Mouse (Mus musculus) heart, adult 11 months (tissue): Measurements from ENCODE around the gene Tesc.
A peak's percentile ranks its signal among the peaks of the same experiment; 100 is the strongest.

Experiments used
- DNase-seq: peaks from one replicate; pipeline ENCODE4 v3.0.0; 2022

Tesc gene

DNA sequence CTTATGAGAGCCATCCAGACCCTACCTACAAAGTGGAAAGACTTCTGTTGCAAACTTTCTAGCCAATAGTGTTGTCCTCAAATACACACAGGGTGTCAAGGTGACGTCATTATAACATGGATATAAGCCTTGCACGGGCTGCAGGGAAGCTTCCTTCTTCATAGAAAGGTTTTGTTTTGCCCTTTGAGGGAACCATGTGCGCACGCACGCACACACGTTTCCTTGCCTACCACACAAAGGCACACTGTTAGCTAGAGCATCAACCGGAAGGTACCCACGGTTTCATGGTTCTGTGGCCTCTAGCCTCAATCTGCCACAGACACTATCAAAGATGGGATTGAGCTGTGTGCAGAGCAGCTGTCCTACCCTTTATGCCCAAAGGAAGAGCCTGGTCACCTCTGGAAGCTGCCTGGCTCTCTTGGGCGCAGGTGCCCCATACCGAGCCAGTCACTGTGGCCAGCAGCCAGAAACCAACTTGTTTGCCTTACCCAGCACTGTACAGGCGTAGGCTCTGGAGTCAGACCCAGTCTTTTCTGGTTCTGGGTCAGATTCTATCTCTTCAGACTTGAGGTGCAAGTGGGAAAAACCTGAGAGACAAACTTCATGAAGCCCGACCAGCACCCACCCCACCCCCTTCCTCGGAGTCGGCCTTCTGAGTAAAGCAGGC is 19.7 kb downstream of the Tesc start:
- DNase-seq = no peak

DNA sequence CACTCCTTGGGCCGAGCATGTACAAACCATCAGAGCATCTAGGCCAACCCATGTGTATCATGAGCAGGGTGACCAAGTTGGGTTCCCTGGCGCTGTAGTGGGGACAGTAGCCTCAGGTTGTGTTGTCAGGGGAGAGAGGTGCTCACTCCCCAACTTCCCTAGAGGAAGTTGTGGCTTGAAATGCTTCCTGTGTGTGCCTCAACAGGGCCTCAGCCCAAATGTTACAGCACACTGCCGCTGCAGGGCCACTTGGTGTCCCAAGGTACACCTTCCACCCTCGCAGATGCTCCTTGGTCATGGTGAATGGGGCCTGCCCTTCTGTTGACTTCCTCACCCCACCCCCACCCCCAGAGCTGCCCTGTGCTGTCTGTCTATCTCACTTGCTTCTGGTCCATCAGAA is 20.9 kb downstream of the Tesc start:
- no peak for DNase-seq

DNA sequence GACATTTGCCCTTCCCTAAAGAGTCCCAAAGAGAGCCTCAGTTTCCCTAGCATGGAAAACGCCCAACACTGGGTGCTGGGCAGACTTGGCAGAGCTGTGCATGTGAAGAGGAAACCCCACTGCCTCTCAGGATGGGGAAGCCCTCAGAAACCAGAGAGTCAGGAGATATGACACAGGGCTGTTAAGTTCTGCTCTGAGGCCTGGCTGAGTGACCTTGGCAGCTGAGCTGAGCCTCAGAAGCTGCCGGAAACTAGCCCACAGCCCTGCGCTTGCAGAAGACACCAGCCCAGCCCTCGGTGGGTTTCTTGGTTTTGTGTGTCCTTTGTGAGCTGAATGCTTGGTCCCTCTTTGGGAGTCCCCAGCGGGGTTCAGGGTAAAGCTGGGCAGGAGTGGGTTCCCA is 21.4 kb downstream of the Tesc start:
- no peak for DNase-seq

DNA sequence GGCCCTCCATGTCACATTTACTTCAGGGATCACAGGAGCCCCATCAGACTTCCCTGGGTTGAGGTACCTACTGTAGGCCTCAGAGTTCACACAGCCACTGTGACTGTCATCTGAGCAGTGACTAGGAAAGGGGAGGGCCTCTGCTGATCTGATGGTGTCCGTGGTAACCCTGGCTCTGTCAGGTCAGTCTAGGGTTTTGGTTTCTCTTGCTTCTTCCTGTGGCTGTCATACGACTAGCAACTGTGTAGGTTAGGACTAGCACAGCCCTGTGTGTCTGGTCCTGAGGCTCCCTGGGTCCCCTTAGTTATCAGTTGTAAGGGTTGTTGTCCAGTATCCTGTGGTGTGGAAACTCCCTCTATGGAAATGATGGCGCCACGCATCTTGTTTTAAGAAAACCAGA is 23.2 kb downstream of the Tesc start:
- no peak for DNase-seq

DNA sequence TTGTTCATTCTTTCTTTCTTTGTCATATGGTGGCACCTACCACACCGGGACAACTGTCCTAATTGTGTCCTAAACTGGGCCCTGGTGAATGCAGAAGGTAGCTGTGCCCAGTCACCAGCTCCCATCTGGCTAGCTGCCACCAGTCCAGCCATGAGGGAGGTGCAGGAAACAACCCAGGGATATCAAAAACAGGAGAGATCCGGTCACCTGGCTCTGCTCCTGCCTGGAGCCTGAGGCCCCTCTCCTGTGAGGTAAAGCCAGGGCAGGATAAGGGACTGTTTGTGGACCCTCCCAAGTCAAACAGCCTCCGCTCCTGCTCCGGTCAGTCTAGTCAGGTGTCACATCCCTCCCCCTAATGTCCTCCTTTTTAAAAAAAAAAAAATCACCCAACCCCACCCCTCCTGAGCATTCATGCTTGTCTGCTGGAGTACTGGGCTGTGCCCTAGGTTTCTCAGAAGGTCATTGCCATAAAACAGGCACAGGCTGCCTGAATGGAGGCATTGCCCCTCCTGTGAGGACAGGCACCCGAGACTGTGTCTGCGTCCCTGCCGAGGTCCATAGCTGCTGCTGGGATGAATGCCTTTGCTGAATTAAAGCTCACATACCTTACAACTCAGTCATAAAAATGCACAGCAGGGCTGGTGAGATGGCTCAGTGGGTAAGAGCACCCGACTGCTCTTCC is 24.6 kb downstream of the Tesc start:
- DNase-seq = peak; percentile 97

DNA sequence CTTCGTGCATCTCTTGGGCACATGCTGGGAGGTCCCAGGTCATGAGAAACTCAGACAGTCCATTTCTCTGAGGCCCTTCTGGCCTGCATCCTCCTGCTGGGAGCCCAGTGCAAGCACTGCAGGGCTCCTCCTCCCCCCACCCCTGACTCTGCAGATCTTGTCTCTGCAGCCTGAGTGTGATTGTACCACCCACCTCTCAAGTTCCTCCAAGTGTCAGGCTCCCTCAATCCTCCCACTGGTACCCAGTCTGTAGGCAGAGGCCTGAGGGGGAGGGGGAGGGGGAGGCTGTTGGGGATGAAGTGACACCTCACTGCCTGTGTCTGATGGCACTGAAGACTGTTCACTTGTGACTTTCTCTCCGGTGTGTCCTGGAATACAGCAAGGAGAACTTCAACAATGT is 25.7 kb downstream of the Tesc start:
- DNase-seq = no peak

DNA sequence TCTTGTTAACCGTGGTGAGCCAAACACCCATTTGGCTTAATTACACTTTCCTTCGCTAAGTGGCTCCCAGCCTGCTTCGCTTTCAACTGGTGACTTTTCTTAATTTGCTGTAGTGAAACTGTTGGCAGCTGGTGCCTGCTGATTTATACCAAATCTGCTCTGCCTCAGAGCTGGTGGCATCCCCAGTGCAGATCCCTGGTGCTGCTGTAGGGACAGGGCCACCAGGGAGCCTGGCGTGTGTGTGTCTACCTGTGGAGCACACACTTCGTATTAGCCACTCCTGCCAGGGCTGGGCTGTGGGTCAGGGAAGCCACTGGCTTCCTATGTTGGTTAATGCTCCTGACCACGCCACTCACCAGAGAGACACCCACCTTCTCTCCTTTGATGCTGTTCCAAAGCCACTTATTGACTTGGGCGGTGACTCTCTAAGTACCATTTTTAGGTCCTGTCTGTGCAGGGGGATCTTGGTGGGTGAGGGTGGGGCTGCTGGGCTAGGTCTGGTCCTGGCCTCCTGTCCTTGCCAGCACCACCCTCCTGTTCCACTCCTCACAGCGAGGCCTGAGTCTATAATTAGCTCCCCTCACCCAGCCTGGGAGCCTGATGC is 30.1 kb downstream of the Tesc start:
- peak; percentile 98 for DNase-seq

DNA sequence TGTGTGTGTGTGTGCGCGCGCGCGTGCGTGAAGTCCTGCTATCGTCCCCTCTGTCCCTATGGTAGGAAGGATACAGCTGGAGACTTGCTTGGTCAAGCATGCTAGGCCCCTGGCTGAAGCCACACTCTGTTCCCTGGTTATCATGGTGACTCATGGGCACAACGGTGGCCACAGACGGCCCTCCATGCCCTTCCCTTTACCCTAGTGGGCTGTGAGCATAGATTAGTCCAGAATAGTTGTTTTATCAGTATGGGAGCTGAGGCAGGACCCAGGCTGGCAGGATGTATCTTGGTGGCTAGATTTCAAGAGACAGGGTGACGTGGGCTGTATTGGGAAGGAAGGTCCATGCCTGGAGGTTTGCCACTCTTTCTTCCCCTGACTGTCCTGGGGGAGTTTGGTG is 31.3 kb downstream of the Tesc start:
- DNase-seq = peak; percentile 98

DNA sequence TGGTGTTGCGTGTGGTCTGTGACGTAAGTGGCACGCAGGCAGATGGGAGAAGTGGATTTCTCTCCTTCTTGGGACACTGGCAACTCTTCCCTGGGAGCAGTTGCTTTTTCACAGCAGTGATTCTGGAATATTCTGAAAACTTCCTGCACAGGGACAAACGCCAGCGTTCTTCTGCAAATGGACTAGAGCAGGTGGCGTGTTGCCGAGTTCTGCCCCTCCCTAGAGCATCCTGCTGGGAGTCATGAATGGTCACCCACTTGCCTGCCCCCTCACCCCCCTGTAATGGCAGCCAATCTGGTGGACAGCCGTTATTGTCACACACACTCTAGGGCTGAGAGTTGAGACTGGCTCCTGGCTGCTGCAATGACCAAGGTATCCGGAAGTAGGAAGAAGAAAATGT is 32.1 kb downstream of the Tesc start:
- no peak for DNase-seq

DNA sequence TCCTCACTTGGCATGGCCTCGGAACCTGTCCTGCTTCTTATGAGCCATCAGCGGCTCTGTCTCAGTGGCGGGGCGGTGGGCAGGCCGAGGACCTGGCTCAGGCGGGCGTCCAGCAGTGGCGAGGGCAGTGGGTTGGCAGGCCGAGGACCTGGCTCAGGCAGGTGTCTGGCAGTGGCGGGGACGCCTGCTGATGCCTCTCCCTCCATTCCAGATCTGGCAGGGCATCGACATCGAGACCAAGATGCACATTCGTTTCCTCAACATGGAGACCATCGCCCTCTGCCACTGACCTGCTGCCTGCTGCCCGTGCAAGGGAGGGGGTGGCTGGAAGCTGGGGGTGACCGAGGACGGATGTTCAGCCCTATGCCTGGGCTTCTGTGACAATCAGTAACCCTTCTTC is 33.8 kb downstream of the Tesc start:
- DNase-seq = no peak

DNA sequence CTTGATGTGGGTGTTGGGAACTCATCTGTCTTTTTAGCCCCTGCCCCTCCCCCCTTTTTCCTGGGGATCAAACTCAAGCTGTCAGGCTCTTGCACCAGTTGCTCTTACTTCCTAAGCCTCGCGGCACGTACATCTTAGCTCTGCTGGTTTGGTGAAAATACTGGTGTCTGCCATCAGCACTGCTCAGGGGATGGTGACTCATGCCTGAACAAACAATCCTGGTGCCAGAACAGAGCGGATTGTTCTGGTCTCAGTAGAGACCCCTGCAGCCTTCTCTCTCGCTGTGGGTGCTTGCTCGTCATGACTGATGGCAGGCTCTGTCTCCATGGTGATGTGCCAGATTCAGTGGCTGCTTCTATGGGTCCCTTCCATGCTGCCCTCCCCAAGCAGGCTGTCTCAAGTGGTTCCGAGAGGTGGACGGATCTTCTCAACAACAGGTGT is 35.7 kb downstream of the Tesc start:
- DNase-seq = no peak

DNA sequence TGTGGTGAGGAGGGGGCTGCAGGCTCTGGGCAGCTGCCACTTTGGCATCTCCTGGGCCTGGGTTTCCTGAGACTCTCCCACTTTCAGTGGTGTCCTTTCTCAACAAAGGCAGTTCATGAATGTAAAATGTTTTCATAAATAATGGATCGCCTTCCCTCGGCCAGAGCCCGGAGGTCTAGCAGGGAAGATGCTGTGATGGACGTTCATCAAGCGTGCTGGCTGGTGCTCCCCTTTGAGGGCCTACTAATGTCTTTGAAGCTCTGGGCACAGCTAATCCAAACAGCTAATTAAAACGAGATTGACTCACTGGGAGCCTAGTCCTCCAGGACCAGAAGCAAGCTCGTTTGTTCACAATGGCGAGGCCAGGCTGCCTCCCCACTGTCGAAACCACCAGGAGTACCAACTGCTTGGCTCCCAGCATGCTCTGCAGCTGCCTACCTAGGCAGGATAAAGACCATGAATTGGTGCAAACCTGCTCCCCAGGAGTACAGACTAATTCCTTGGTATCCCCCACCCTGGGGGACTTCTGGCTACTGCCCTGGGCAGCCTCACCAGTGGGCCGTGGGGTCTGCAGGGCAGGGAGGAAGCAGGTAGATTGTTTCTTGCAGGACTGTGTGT is 36.9 kb downstream of the Tesc start:
- no peak for DNase-seq

DNA sequence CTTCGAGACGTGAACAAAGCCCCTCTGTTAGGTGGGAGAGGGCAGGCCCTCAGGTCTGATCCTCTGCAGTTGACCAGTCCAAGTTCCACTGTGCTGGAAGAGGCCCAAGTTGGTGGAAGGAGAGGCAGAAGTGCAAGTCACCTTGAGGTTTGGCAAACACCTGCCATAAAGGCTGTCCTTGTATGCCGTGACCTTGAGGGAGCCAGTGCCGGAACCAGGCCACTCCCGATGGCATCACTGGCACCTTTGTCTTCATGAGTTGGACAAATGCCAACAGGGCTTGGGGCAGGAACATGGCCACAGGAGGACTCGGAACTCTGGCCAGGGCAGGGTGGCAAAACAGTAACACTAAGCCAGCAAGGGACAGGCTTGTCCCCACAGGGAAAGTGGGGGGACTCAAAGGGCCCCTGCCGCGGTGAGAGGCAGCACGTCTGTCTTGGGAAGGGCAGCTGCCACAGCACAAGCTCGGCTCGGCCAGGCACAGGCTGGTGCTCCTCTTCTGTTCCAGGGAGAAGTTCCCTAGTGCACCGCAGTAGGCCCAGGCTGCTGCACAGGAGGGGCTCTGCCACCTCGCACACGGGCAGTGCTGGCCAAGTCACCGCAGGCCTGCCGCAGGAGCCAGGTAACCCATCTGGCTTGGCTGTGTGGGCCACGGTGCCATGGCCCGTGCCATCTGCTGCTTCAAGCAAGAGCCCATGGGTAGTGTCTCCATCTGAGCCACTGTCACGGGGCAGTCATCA is 38.1 kb downstream of the Tesc start:
- peak; percentile 97 for DNase-seq

DNA sequence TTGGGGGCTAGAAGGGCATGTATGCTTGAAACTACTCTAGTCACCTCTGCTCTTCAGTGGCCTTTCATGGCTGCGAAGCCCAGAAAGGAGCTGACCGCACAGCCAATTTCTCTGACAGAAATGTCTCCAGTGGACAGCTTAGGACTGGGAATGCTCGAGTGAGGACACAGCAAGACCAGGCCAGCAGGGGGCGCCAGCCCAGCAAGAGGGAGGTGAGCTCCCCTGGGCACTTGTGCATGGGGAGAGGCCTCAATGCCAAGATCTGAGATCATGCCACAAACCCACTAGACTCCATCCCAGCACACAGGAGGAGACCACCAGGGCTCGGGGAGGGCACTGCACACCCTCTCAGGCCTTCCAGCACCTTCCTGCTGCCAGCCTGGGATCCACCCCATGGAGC is 39.3 kb downstream of the Tesc start:
- DNase-seq = peak; percentile 94

DNA sequence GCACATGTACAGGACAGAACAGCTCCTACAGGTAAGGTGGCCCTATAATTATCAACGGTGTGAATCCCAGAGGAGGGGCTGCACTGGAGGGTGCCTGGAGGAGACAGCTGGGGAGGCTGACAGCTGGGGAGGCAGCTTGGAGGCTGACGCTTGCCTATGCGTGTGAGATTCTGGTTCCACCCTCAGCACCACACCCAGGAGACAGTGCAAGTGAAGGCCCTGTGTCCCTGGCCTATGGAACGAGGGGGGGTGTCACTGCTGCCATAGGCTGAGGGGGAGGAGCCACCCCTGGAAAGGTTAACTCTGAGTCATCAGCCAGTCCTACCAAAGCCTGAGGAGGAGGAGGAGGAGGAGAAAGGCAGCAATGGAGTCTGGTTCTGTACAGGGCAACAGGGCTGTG is 40.0 kb downstream of the Tesc start:
- DNase-seq = no peak

DNA sequence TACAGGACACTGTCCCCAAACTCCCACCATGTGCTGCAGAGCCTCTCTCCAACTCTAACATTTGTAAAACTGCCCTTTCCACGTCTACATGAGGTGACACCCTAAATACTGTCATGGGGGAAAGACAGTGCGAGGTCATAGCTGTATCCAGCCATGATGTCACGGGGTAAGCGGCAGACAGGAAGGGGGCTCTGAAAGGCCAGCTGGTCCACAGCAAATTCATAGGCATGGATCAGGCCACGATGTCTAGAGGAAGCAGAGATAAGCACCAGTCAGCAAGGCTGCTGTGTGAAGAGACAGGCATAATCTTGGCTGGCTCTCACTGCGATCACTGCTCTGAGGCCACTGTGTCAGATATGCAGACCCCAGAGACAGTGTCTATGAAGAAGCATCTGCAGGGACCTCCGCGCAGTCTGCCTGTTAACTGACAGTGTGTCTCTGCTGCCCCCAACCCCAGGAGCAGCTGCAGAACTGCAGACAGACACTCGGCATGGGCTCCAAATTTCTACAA is 40.5 kb downstream of the Tesc start:
- no peak for DNase-seq

DNA sequence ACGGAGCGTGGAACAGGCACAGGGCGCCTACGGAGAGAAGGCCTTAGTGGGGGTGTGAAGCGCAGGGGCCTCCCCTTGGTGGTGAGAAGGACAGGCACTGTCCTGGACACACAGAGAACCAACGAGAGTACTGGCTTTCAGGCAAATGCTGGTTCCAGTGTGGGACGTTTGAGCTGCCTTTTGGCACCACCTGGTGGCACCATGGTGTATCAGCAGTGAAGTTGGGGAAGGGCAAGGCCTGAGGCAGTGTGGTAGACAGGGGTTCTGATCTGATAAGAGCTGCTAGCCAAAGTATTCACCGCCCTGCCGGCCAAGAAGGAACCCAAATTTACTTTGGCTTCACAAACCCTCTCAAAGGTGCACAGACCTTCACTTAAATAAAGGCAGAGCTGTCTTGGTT is 41.8 kb downstream of the Tesc start:
- no peak for DNase-seq

DNA sequence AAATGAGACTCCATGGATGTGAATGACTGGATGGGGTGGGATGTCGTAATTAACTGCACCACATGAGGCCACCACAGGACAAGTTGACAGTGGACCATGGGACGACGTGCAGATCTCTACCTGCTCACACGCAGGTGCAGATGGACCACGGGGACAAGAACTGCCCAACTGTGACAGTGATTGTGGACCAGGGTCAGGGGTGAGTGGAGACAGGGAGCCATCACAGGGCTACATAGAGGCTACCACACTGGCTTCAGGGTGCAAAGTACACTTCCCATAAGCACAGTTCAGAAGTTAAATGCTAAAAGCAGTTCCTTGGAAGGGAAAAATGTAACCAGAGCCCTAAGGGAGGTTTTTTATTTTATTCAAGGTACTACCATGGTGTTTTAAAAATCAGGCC is 44.2 kb downstream of the Tesc start:
- no peak for DNase-seq

DNA sequence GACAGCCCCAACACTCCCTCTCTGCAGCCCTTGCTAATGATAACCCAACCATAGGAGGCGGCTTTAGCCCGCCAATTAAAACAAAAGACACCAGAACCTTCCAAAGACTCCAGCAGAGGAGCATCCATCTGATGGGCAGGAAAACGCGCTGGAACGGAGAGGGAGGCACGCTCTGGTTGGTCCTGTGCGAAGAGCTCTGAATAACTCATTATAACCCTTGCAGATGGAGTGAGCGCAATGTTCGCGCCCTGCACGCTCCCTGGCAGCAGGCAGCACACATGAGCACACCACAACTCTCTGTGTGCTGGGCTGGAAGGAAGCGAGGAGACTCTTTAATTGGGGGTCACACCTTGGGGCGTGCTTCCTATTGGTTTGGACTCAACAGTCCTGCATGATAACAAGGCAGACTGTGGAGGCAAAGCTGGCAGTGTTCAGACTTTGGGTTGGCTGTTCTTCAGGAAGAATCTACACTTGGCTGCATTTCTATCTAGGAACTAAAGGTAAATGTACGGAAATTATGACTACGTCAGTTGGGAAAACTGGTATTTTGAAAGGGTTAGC is 45.8 kb downstream of the Tesc start:
- no peak for DNase-seq

DNA sequence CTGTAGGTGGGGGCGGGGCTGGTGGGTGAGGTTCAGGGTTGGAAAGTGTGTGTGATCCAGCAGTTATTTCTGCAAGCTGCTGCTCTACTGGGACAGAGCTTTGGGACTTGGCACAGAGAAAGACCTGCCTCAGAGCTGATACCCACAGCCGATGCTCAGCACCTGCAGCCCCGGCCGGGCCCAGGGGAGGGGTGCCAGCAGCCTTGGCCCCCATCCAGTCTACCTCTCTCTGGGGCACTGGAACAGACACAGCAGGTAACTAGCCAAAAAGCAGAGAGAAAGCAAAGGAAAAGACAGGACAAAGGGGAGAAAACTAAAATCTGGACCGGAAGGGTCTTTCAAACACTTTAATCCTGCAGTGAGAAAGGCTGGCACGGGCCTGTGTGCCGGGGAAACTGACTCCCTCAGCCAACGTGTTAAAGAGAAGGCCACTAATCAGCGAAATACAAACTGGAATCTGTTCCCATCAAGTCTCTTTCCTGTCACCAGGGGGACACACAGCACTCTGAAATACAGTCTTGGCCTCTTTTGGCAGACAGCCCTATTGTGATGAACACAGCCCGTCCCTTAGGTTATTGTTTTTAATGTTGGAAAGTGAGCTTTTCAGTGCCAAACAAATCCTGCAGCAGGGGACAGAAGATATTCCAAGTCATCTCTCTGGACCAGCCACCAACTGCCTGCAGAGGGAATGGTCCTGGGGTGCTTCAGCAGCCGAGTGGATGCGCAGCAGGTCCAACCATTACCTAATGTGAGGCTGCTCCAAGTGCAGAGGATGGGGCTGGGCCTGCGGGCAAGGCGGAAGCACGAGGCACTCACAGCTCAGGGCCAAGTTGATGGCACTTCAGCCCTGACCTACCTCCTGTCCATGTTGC is 49.4 kb downstream of the Tesc start:
- no peak for DNase-seq

DNA sequence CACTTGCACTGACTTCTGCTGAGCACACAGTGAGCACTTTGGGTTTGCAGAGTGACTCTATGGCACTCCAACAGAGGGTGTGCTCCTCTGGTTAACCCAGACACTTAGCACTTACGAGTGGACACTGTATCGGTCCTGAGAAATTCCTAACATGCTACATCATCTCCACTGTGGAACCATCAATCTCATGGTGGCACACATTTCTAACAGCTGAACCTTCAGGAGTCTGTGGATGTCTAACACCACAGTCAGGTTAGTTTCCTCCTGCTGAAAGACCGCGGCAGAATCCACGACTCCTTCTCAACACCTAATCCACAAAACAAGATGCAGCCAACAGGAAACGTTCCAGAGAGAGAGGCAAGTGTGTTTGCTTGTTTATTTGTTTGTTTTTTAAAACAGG is 51.0 kb downstream of the Tesc start:
- no peak for DNase-seq

DNA sequence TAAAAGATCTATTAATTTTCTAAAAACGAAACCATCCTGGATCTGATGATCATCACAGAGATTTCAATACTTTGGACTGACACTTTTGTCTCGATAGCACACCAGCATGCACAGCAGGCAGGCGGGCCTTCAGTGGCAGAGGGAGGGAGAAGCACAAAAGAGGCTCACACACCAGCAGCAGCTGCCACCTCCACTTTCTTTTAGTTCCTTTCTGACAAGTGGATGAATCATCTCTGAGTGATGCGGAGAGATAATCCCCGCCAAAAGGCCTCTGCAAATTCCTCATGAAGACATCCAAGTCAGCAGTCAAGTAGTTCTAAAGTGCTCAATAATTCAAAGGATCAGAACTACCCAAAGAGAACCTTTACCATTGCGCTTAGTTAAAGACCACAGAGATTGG is 51.8 kb downstream of the Tesc start:
- DNase-seq = no peak
